Mouse (Mus musculus): Measurements from ENCODE around the gene Atg101. TPM values are rescaled to one million over a fixed set of nuclear protein-coding genes. Genes with fewer than 3 reads are reported as not detected.
A peak's percentile ranks its signal among the peaks of the same experiment; 100 is the strongest.

Gene Atg101
- total and polyA plus RNA-seq, 2 experiments, result 63.2 to 89.3 TPM

- H3K79me2 ChIP-seq (ENCODE audit: control insufficient read depth, insufficient read depth, low read length), result no peaks in the 10 kb centered on the region
- no peaks in the 10 kb centered on the region for H3K27me3 ChIP-seq (ENCODE audit: control insufficient read depth, insufficient read depth, low read length)
- no peak overlapping the region for H3K4me3 ChIP-seq (ENCODE audit: insufficient read depth, low read depth, low read length)
- no peak for DNase-seq (ENCODE audit: extremely low read depth, low read depth, low spot score)
- H3K36me3 ChIP-seq (ENCODE audit: control insufficient read depth, insufficient read depth, low read length), result no peaks in the 10 kb centered on the region
- WGBS, result 84% methylated on average over 4 of the region's 4 CpGs
- no peak for TF ChIP-seq POLR2A (IDR thresholded peaks at IDR 0.05; ENCODE audit: extremely low read depth, insufficient read depth, low read length)
- TF ChIP-seq CTCF (IDR thresholded peaks at IDR 0.05; ENCODE audit: low read depth, low read length), result no peak
- no peak overlapping the region for H3K27ac ChIP-seq (replicated peaks; ENCODE audit: insufficient read depth, low read depth, low read length)
- H3K9ac ChIP-seq (ENCODE audit: low read depth, low read length), result no peak overlapping the region
- H3K4me1 ChIP-seq (ENCODE audit: control insufficient read depth, insufficient read depth, low read length), result no peaks in the 10 kb centered on the region
Measured at GRCm38 (mm10) chr15:101315378-101315777, 31.3 kb downstream of the Atg101 start.

- Histone ChIP-seq H3K27me3 (ENCODE audit: control insufficient read depth, insufficient read depth, low read length) (no peaks in the 10 kb centered on the region), H3K4me3 (ENCODE audit: insufficient read depth, low read depth, low read length) (peak overlapping the region; percentile 32; the same call in 1 of the 2 replicates), H3K9ac (ENCODE audit: low read depth, low read length) (no peak overlapping the region), H3K36me3 (ENCODE audit: control insufficient read depth, insufficient read depth, low read length) (no peaks in the 10 kb centered on the region), H3K27ac (replicated peaks; ENCODE audit: insufficient read depth, low read depth, low read length) (no peak overlapping the region), H3K79me2 (ENCODE audit: control insufficient read depth, insufficient read depth, low read length) (no peaks in the 10 kb centered on the region), H3K4me1 (ENCODE audit: control insufficient read depth, insufficient read depth, low read length) (no peaks in the 10 kb centered on the region)
- 2% methylated on average over 11 of the region's 11 CpGs for WGBS
- peak; percentile 99 for TF ChIP-seq CTCF (IDR thresholded peaks at IDR 0.05; ENCODE audit: low read depth, low read length)
- TF ChIP-seq POLR2A (IDR thresholded peaks at IDR 0.05; ENCODE audit: extremely low read depth, insufficient read depth, low read length), result no peak
- DNase-seq (ENCODE audit: extremely low read depth, low read depth, low spot score), result peak; percentile 53
Measured at GRCm38 (mm10) chr15:101315832-101316231, 31.8 kb downstream of the Atg101 start.

- H3K79me2 ChIP-seq (ENCODE audit: control insufficient read depth, insufficient read depth, low read length), result no peaks in the 10 kb centered on the region
- peak overlapping the region; percentile 68; the same call in 1 of the 2 replicates for H3K27ac ChIP-seq (replicated peaks; ENCODE audit: insufficient read depth, low read depth, low read length)
- H3K9ac ChIP-seq (ENCODE audit: low read depth, low read length), result peak overlapping the region; percentile 43
- no peaks in the 10 kb centered on the region for H3K27me3 ChIP-seq (ENCODE audit: control insufficient read depth, insufficient read depth, low read length)
- DNase-seq (ENCODE audit: extremely low read depth, low read depth, low spot score), result no peak
- peak overlapping the region; percentile 49 for H3K4me3 ChIP-seq (ENCODE audit: insufficient read depth, low read depth, low read length)
- no peaks in the 10 kb centered on the region for H3K4me1 ChIP-seq (ENCODE audit: control insufficient read depth, insufficient read depth, low read length)
- H3K36me3 ChIP-seq (ENCODE audit: control insufficient read depth, insufficient read depth, low read length), result no peaks in the 10 kb centered on the region
- TF ChIP-seq POLR2A (IDR thresholded peaks at IDR 0.05; ENCODE audit: extremely low read depth, insufficient read depth, low read length), result no peak
- TF ChIP-seq CTCF (IDR thresholded peaks at IDR 0.05; ENCODE audit: low read depth, low read length), result no peak
- WGBS, result 57% methylated on average over 13 of the region's 13 CpGs
Measured at GRCm38 (mm10) chr15:101316279-101316912, 32.3 kb downstream of the Atg101 start.

DNA sequence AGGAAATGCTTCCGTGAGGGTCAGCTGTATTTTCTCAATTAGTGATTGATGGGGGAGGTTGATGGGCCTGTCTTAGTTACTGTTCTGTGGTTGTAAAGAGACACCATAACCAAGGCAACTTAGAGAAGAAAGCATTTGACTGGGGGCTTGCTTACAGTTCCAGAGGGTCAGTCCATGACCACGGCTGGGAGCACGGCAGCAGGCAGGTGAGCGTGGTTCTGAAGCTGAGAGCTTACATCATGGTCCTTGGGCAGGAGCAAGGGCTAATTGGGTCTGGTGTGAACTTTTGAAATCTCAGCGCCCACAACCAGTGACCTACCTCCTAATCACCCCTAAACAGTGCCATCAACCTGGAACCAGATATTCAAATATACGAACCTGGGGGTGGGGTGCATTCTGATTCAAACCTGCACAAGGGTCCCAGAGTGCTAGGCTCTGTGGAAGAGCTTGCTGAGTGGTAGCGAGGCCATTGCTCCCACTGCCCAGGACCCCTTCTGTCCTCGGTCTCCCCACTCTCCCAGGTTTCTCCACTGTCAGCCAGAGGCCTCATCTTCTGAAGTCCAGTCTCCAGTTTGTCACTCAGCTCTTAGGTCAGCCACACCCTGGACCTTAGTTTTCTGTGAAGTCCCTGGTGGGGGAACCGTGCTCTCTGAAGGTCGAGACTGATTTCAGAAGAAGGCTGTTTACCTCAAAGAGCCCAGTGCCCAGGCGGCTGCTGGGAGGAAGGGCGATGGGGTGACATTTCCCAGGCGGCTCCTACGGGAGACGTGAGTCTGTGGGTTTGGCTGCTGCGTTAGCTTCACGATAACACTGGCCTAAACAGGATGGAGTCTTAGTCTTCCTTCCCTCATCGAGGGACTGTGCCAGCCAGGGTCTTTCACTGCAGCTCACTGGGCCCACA, 33.1 kb downstream of the Atg101 start:
- peak overlapping the region; percentile 68 for H3K27ac ChIP-seq (replicated peaks; ENCODE audit: insufficient read depth, low read depth, low read length)
- H3K79me2 ChIP-seq (ENCODE audit: control insufficient read depth, insufficient read depth, low read length), result no peaks in the 10 kb centered on the region
- peak overlapping the region; percentile 49 for H3K4me3 ChIP-seq (ENCODE audit: insufficient read depth, low read depth, low read length)
- no peaks in the 10 kb centered on the region for H3K36me3 ChIP-seq (ENCODE audit: control insufficient read depth, insufficient read depth, low read length)
- no peaks in the 10 kb centered on the region for H3K27me3 ChIP-seq (ENCODE audit: control insufficient read depth, insufficient read depth, low read length)
- 74% methylated on average over 18 of the region's 18 CpGs for WGBS
- H3K9ac ChIP-seq (ENCODE audit: low read depth, low read length), result peak overlapping the region; percentile 43
- H3K4me1 ChIP-seq (ENCODE audit: control insufficient read depth, insufficient read depth, low read length), result no peaks in the 10 kb centered on the region
- no peak for DNase-seq (ENCODE audit: extremely low read depth, low read depth, low spot score)
- TF ChIP-seq POLR2A (IDR thresholded peaks at IDR 0.05; ENCODE audit: extremely low read depth, insufficient read depth, low read length) (no peak), CTCF (IDR thresholded peaks at IDR 0.05; ENCODE audit: low read depth, low read length) (no peak)

DNA sequence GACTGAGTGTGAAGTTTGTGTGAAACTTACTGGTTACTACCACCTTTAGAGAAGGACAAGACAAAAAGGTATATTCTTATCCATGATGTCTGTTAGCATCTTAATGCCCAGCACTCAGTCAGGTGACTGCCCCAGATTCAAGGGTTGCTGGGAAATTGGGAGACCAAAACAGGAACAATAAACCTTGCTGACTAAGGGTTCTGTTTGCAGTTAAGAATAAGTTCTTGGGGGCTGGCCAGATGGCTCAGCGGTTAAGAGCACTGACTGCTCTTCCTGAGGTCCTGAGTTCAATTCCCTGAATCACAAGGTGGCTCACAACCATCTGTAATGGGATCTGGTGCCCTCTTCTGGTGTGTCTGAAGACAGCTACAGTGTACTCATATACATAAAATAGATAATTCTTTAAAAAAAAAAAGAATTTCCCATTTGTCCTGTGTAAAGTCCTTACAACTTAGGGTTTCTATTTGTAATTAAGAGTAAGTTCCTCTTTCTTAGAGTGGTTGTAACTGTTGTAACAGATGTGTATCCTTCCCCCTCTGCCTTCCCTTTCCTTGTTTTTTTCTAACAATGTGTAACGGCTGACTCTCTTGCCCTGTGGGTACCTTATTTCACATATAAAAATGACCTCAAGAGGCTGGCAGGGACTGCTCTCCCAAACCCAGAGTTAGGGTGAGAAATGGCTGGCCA, 33.9 kb downstream of the Atg101 start:
- H3K36me3 ChIP-seq (ENCODE audit: control insufficient read depth, insufficient read depth, low read length), result no peaks in the 10 kb centered on the region
- H3K79me2 ChIP-seq (ENCODE audit: control insufficient read depth, insufficient read depth, low read length), result no peaks in the 10 kb centered on the region
- no peak for DNase-seq (ENCODE audit: extremely low read depth, low read depth, low spot score)
- no peak overlapping the region for H3K9ac ChIP-seq (ENCODE audit: low read depth, low read length)
- no peaks in the 10 kb centered on the region for H3K4me1 ChIP-seq (ENCODE audit: control insufficient read depth, insufficient read depth, low read length)
- H3K27me3 ChIP-seq (ENCODE audit: control insufficient read depth, insufficient read depth, low read length), result no peaks in the 10 kb centered on the region
- 57% methylated on average over 2 of the region's 2 CpGs for WGBS
- no peak for TF ChIP-seq POLR2A (IDR thresholded peaks at IDR 0.05; ENCODE audit: extremely low read depth, insufficient read depth, low read length)
- TF ChIP-seq CTCF (IDR thresholded peaks at IDR 0.05; ENCODE audit: low read depth, low read length), result no peak
- no peak overlapping the region for H3K4me3 ChIP-seq (ENCODE audit: insufficient read depth, low read depth, low read length)
- H3K27ac ChIP-seq (replicated peaks; ENCODE audit: insufficient read depth, low read depth, low read length), result peak overlapping the region; percentile 68; the same call in 1 of the 2 replicates

All from liver, adult 2 months (tissue).